Mouse (Mus musculus) myocyte (in vitro differentiated cells): ENCODE results near the gene 1700028J19Rik. TPM values are rescaled to one million over a fixed set of nuclear protein-coding genes. Genes with fewer than 3 reads are reported as not detected.

ENCODE experiments used
- H3K27me3 ChIP-seq: one replicate; pipeline ENCODE4 v1.6.1; 2011; ENCODE audit not compliant: control insufficient read depth, insufficient read depth, insufficient read length
- H3K36me3 ChIP-seq: one replicate; pipeline ENCODE4 v1.6.1; 2011; ENCODE audit not compliant: control insufficient read depth, insufficient read depth
- H3K4me2 ChIP-seq: one replicate; pipeline ENCODE4 v1.6.1; 2011; ENCODE audit warnings: low read depth, control low read depth
- H3K4me3 ChIP-seq: one replicate; pipeline ENCODE4 v1.5.1; 2011; ENCODE audit warnings: mild to moderate bottlenecking, control low read depth, moderate library complexity
- H3K79me2 ChIP-seq: one replicate; pipeline ENCODE4 v1.6.1; 2011; ENCODE audit not compliant: control insufficient read depth, insufficient read depth
- H3ac ChIP-seq: one replicate; pipeline ENCODE4 v1.6.1; 2011; ENCODE audit not compliant: control insufficient read depth, insufficient read length
- CEBPB ChIP-seq: IDR thresholded peaks from 2 replicates; pipeline ENCODE4 v1.6.1; 2011; ENCODE audit warnings: mild to moderate bottlenecking, moderate library complexity; ENCODE audit not compliant: poor library complexity, insufficient read depth, severe bottlenecking
- E2F4 ChIP-seq: IDR thresholded peaks from one replicate; pipeline ENCODE4 v1.6.1; 2011; ENCODE audit warnings: mild to moderate bottlenecking, control low read depth, moderate library complexity; ENCODE audit not compliant: insufficient read depth
- MAX ChIP-seq: IDR thresholded peaks from one replicate; pipeline ENCODE4 v1.6.1; 2011; ENCODE audit warnings: low read depth, mild to moderate bottlenecking, control low read depth
- MYOD1 ChIP-seq, 3 experiments: IDR thresholded peaks; one replicate each; pipeline ENCODE4 v1.6.1; 2011; ENCODE audit warnings: control low read depth in 2 of 3, low read depth in 2 of 3, mild to moderate bottlenecking in 2 of 3, moderate library complexity in 1 of 3; ENCODE audit not compliant: insufficient read length in 2 of 3, control insufficient read depth in 1 of 3
- MYOG ChIP-seq, 3 experiments: IDR thresholded peaks; one replicate each; pipeline ENCODE4 v1.6.1; 2011; ENCODE audit warnings: control low read depth in 2 of 3, low read depth in 2 of 3, mild to moderate bottlenecking in 2 of 3; ENCODE audit not compliant: insufficient read length in 2 of 3, control insufficient read depth in 1 of 3, insufficient read depth in 1 of 3
- POLR2A ChIP-seq: IDR thresholded peaks from one replicate; pipeline ENCODE4 v1.6.1; 2011; ENCODE audit warnings: low read depth, mild to moderate bottlenecking, control low read depth, moderate library complexity; ENCODE audit not compliant: insufficient read length
- POLR2AphosphoS2 ChIP-seq: IDR thresholded peaks from one replicate; pipeline ENCODE4 v1.6.1; 2011; ENCODE audit warnings: low read depth, control low read depth; ENCODE audit not compliant: insufficient read length
- REST ChIP-seq: IDR thresholded peaks from one replicate; pipeline ENCODE4 v1.6.1; 2011; ENCODE audit warnings: mild to moderate bottlenecking, control low read depth, moderate library complexity; ENCODE audit not compliant: insufficient read depth, insufficient read length
- SRF ChIP-seq: IDR thresholded peaks from one replicate; pipeline ENCODE4 v1.6.1; 2011; ENCODE audit warnings: low read depth; ENCODE audit not compliant: control insufficient read depth, insufficient read length
- TCF12 ChIP-seq: IDR thresholded peaks from one replicate; pipeline ENCODE4 v1.6.1; 2011; ENCODE audit warnings: mild to moderate bottlenecking, control low read depth; ENCODE audit not compliant: poor library complexity, insufficient read depth, severe bottlenecking
- TCF3 ChIP-seq: IDR thresholded peaks from one replicate; pipeline ENCODE4 v1.6.1; 2011; ENCODE audit warnings: low read depth, control low read depth; ENCODE audit not compliant: insufficient read length
- USF1 ChIP-seq: IDR thresholded peaks from one replicate; pipeline ENCODE4 v1.6.1; 2011; ENCODE audit warnings: low read depth, mild to moderate bottlenecking, control low read depth, moderate library complexity
- polyA plus RNA-seq: library from polyadenylated mRNA; unstranded; fragments of >200 nt; fragmentation: generic; extraction: Trizol; gene quantifications from one replicate; pipeline ENCODE4 v1.2.1, GENCODE M21; 2012; ENCODE audit warnings: missing spikeins

The 1700028J19Rik gene
- polyA plus RNA-seq, 1 experiment, result 0.62 TPM

DNA sequence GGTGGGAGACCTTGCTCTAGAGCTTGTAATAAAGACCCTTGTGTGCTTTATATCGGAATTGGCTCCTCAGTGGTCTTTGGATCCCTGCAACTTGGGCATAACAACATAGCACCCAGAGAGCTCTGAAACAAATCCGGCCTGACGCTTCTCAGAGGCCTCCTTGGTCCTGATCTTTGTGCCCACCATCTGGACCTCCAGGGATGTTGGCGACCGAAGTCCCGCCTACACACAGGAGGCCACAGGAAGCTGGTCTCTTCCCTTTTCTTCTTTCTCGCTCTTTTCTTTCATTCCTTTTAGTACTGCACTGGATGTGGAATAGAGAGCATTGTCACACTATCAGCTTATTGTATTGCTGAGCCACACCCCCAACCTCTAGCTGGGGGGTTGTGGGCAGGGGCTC lies 27.0 kb upstream of the 1700028J19Rik start:
- no peak overlapping the region for H3ac ChIP-seq

DNA sequence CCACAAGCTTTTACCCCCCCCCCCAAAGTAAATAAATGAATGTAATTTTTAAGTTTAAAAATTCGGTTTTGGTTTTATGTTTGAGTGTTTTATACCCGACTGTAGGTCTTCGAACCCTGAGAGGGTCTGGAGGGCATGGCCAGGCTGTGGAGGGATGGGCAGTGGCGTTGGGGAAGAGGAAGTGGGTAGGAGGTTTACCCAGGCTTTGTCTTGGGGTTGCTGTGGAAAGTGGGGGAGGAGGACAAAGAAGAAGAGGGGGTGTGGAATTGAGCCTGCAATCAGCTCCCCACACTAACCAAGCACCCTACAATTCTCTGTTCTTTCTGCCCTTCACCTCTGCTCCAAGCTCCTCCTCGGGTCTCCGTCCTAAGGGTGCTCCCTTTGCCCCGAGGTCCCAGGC lies 26.1 kb upstream of the 1700028J19Rik start:
- Histone ChIP-seq H3ac (no peak overlapping the region), H3K27me3 (peaks cover 61% of the 10 kb centered on the region), H3K36me3 (no peaks in the 10 kb centered on the region), H3K4me3 (no peak overlapping the region), H3K79me2 (no peaks in the 10 kb centered on the region), H3K4me2 (no peak overlapping the region)
- TF ChIP-seq POLR2AphosphoS2 (no peak), MYOD1 (IDR thresholded peaks at IDR 0.05; ENCODE audit: control insufficient read depth in 1 of 3, insufficient read length in 2 of 3, low read depth in 2 of 3) (no peak), TCF12 (no peak), MYOG (IDR thresholded peaks at IDR 0.05; ENCODE audit: control insufficient read depth in 1 of 3, insufficient read depth in 1 of 3, insufficient read length in 2 of 3, low read depth in 2 of 3) (no peak), SRF (no peak), POLR2A (no peak), E2F4 (no peak), USF1 (no peak), CEBPB (no peak), REST (no peak), TCF3 (no peak), MAX (no peak)

More for the DNA sequence above, 27.0 kb upstream of the 1700028J19Rik start:
- no peak overlapping the region for H3K4me2 ChIP-seq
- no peaks in the 10 kb centered on the region for H3K79me2 ChIP-seq
- TF ChIP-seq MAX (no peak), SRF (no peak), TCF3 (no peak), POLR2AphosphoS2 (no peak), E2F4 (no peak), USF1 (no peak), REST (no peak), MYOD1 (IDR thresholded peaks at IDR 0.05; ENCODE audit: control insufficient read depth in 1 of 3, insufficient read length in 2 of 3, low read depth in 2 of 3) (no peak)
- H3K27me3 ChIP-seq, result peaks cover 57% of the 10 kb centered on the region
- no peak overlapping the region for H3K4me3 ChIP-seq
- no peaks in the 10 kb centered on the region for H3K36me3 ChIP-seq

- Histone ChIP-seq H3ac (no peak overlapping the region), H3K4me2 (no peak overlapping the region), H3K79me2 (no peaks in the 10 kb centered on the region), H3K36me3 (no peaks in the 10 kb centered on the region), H3K27me3 (peaks cover 62% of the 10 kb centered on the region), H3K4me3 (no peak overlapping the region)
- no peak for TF ChIP-seq MYOG (IDR thresholded peaks at IDR 0.05; ENCODE audit: control insufficient read depth in 1 of 3, insufficient read depth in 1 of 3, insufficient read length in 2 of 3, low read depth in 2 of 3)
- no peak for TF ChIP-seq POLR2A
- TF ChIP-seq SRF, result no peak
- no peak for TF ChIP-seq MAX
- no peak for TF ChIP-seq TCF12
- no peak for TF ChIP-seq E2F4
- TF ChIP-seq CEBPB, result no peak
- no peak for TF ChIP-seq POLR2AphosphoS2
- TF ChIP-seq TCF3, result no peak
- TF ChIP-seq REST, result no peak
Observed at GRCm38 (mm10) chr7:44271309-44271708, 24.8 kb upstream of the 1700028J19Rik start.

- Histone ChIP-seq H3K4me2 (no peak overlapping the region), H3K36me3 (no peaks in the 10 kb centered on the region), H3K4me3 (no peak overlapping the region), H3K27me3 (peaks cover 57% of the 10 kb centered on the region), H3K79me2 (no peaks in the 10 kb centered on the region), H3ac (no peak overlapping the region)
- no peak for TF ChIP-seq REST
- TF ChIP-seq MYOD1 (IDR thresholded peaks at IDR 0.05; ENCODE audit: control insufficient read depth in 1 of 3, insufficient read length in 2 of 3, low read depth in 2 of 3), result no peak
- no peak for TF ChIP-seq MYOG (IDR thresholded peaks at IDR 0.05; ENCODE audit: control insufficient read depth in 1 of 3, insufficient read depth in 1 of 3, insufficient read length in 2 of 3, low read depth in 2 of 3)
- TF ChIP-seq POLR2AphosphoS2, result no peak
- no peak for TF ChIP-seq CEBPB
- TF ChIP-seq MAX, result no peak
- no peak for TF ChIP-seq POLR2A
- no peak for TF ChIP-seq E2F4
- TF ChIP-seq TCF12, result no peak
- no peak for TF ChIP-seq TCF3
- TF ChIP-seq SRF, result no peak
Observed at GRCm38 (mm10) chr7:44269397-44269796, 22.9 kb upstream of the 1700028J19Rik start.

DNA sequence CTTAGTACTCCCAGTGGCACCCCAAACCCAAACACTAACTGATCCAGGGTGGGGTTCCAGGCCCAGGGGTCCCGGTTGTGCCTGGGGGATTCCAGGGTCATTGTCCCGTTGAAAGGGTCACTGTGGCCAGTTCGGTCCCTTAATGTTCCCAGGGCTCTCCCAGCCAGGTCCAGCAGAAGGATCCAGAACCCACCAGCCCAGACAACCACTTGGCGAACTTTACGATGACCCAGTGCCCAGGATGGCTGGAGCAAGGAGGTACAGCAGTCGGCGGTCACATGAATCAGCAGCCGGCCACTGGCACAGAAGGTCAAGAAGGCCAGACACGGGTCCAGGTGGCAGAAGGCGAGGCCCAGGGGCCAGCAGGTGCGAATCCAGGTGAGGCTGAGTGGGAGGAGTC lies 21.6 kb upstream of the 1700028J19Rik start:
- no peak for TF ChIP-seq USF1
- TF ChIP-seq REST, result no peak
- no peak for TF ChIP-seq TCF3
- TF ChIP-seq CEBPB, result no peak
- no peak for TF ChIP-seq MAX
- TF ChIP-seq E2F4, result no peak
- Histone ChIP-seq H3ac (no peak overlapping the region), H3K4me3 (no peak overlapping the region), H3K79me2 (no peaks in the 10 kb centered on the region), H3K27me3 (peaks cover 53% of the 10 kb centered on the region), H3K36me3 (no peaks in the 10 kb centered on the region), H3K4me2 (no peak overlapping the region)
